Mouse (Mus musculus) heart, embryonic 14.5 days (tissue): ENCODE measurements around the gene Ikbke. TPM values are rescaled to one million over a fixed set of nuclear protein-coding genes. Genes with fewer than 3 reads are reported as not detected.
"Not testable (repeated sequence)": the region's sequence is repeated elsewhere in the genome, so short reads cannot be mapped to it uniquely, and the experiment has no call there.

Experiments
- ATAC-seq: fragments of 200-750 bp; cut with Nextera tagmentation; 2 replicates; pipeline ENCODE4 v1.8.0; 2017; ENCODE audit warnings: low read depth, moderate TSS enrichment; ENCODE audit not compliant: insufficient number of reproducible peaks, insufficient read depth, low FRiP score
- H3K27ac ChIP-seq, 2 experiments: fragments of 200-500 bp in 1 of 2; fragments of 300-500 bp in 1 of 2; sonication (generic) in 1 of 2; replicated peaks in 1 of 2; 2 replicates each; pipeline ENCODE4 v1.5.1; 2012 to 2014; ENCODE audit warnings: low read depth in 2 of 2, low read length in 2 of 2, control low read depth in 1 of 2, mild to moderate bottlenecking in 1 of 2, mixed read lengths in 1 of 2; ENCODE audit not compliant: control insufficient read depth in 1 of 2, insufficient read depth in 1 of 2
- H3K27me3 ChIP-seq: fragments of 300-500 bp; sonication (generic); 2 replicates; pipeline ENCODE4 v1.6.1; 2014; ENCODE audit warnings: mild to moderate bottlenecking, low read length, control low read depth; ENCODE audit not compliant: control insufficient read depth, insufficient read depth
- H3K36me3 ChIP-seq: fragments of 300-500 bp; sonication (generic); 2 replicates; pipeline ENCODE4 v1.6.1; 2014; ENCODE audit warnings: mild to moderate bottlenecking, control low read depth, low read length, mixed read lengths; ENCODE audit not compliant: control insufficient read depth, insufficient read depth
- H3K4me1 ChIP-seq, 2 experiments: fragments of 200-500 bp in 1 of 2; fragments of 300-500 bp in 1 of 2; sonication (generic) in 1 of 2; 2 replicates each; pipeline ENCODE4 v1.6.1; 2012 to 2014; ENCODE audit warnings: low read length in 2 of 2, control low read depth in 1 of 2, mixed read lengths in 1 of 2; ENCODE audit not compliant: control insufficient read depth in 2 of 2, insufficient read depth in 2 of 2
- H3K4me2 ChIP-seq: fragments of 300-500 bp; sonication (generic); 2 replicates; pipeline ENCODE4 v1.6.1; 2014; ENCODE audit warnings: mild to moderate bottlenecking, low read length
- H3K4me3 ChIP-seq, 2 experiments: fragments of 200-500 bp in 1 of 2; fragments of 300-500 bp in 1 of 2; sonication (generic) in 1 of 2; 2 replicates each; pipeline ENCODE4 v1.5.1; 2012 to 2014; ENCODE audit warnings: low read length in 2 of 2, mild to moderate bottlenecking in 2 of 2, control low read depth in 1 of 2, low read depth in 1 of 2, moderate library complexity in 1 of 2; ENCODE audit not compliant: control insufficient read depth in 1 of 2, insufficient read depth in 1 of 2
- H3K9ac ChIP-seq: fragments of 300-500 bp; sonication (generic); 2 replicates; pipeline ENCODE4 v1.6.1; 2014; ENCODE audit warnings: mild to moderate bottlenecking, low read length
- H3K9me3 ChIP-seq: fragments of 300-500 bp; sonication (generic); 2 replicates; pipeline ENCODE4 v1.6.1; 2016; ENCODE audit warnings: low read length, control low read depth; ENCODE audit not compliant: control insufficient read depth
- WGBS: fragments of 180-500 bp; shearing (Covaris S2); extraction: QIAGEN DNeasy Blood & Tissue Kit; methylation state at CpG from one replicate; pipeline ENCODE4 v1.1.7; 2014; 5-methylcytosine and 5-hydroxymethylcytosine counted together
- polyA plus RNA-seq: library from polyadenylated mRNA; unstranded; fragments of >200 nt; fragmentation: Nextera tagmentation; extraction: Ambion mirVana; gene quantifications from 2 replicates; pipeline ENCODE4 v1.2.1, GENCODE M21; 2014

Gene Ikbke
- polyA plus RNA-seq, 1 experiment from 2014 or later = 2.6 TPM

DNA sequence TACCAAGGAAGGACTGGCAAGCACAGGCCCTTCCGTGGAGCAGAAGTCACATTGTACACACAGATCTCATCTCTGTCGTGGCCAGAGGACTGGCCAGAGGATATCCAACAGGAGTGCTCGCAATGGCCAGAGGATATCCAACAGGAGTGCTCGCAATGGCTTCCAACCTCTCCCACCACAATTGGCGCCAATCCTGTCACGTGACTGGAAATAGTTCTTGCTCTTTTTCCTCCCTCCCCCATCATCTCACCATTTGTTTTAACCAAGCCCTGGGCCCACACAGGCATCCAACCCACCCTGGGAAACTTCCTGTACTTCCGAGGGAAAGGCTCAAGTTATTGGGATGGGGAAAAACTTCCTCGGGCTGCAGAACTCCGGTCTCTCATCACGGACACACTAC, 10.6 kb downstream of the Ikbke start:
- WGBS = 77% methylated on average over 10 of the region's 10 CpGs
- H3K27ac ChIP-seq = no peak overlapping the region
- H3K9ac ChIP-seq = no peak overlapping the region
- peaks cover 0 to 4% of the 10 kb centered on the region in 2 experiments; a peak in 1 of 4 replicates for H3K4me1 ChIP-seq
- no peak for ATAC-seq
- H3K27me3 ChIP-seq = 0 out of 2 replicates have a peak, but pooled peaks cover 5% of the 10 kb centered on the region
- H3K9me3 ChIP-seq = no peaks in the 10 kb centered on the region
- H3K4me2 ChIP-seq = no peak overlapping the region
- H3K4me3 ChIP-seq = no peak overlapping the region
- H3K36me3 ChIP-seq = no peaks in the 10 kb centered on the region

DNA sequence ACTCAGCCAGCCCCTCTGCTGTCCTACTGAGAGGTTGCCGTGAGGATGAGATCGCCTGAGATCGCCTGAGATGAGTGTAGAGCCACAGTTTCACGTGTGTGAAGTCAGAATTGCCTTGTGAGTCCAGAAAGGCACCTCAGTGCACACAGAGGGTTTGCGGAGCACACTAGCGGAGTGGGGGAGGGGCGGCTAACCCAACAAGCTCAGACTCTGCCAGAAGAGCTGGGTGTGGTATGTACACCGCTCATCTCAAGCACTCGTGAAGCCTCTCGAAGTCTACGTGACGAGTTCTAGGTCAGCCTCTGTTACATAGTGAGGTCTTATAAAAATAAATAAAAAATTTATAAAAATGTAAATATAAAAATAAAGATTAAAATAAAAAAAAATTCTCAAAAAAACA, 15.5 kb downstream of the Ikbke start:
- H3K36me3 ChIP-seq = no peaks in the 10 kb centered on the region
- H3K27ac ChIP-seq = no peak overlapping the region
- no peak for ATAC-seq
- H3K4me2 ChIP-seq = no peak overlapping the region
- H3K9me3 ChIP-seq = no peaks in the 10 kb centered on the region
- no peak overlapping the region for H3K9ac ChIP-seq
- H3K4me1 ChIP-seq = no peaks in the 10 kb centered on the region
- no peak overlapping the region for H3K4me3 ChIP-seq
- no peaks in the 10 kb centered on the region for H3K27me3 ChIP-seq
- WGBS = 60% methylated on average over 12 of the region's 12 CpGs

DNA sequence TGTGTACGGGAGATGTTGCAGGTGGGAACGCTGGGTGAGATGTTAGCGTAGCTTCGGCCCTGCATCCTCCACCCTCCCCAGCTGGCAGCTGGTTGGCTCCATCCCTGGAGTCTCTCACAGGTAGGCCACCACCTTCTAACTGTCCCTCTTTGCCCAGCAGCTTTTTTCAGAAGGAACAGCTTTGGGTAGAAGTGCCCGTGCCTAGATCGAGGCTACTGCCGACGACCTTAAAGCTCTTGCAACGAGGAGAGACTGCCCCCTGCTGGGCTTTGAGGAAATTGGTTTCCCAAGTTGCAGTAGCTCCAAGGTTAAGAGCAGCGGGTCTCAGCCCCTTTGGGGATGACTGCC, 19.1 kb downstream of the Ikbke start:
- no peak for ATAC-seq
- Histone ChIP-seq H3K9ac (no peak overlapping the region), H3K4me3 (no peak overlapping the region), H3K36me3 (0 out of 2 replicates have a peak, but pooled peaks cover 4% of the 10 kb centered on the region), H3K27me3 (no peaks in the 10 kb centered on the region), H3K4me2 (no peak overlapping the region), H3K27ac (no peak overlapping the region), H3K4me1 (no peaks in the 10 kb centered on the region), H3K9me3 (no peaks in the 10 kb centered on the region)
- 25% methylated on average over 10 of the region's 10 CpGs for WGBS

DNA sequence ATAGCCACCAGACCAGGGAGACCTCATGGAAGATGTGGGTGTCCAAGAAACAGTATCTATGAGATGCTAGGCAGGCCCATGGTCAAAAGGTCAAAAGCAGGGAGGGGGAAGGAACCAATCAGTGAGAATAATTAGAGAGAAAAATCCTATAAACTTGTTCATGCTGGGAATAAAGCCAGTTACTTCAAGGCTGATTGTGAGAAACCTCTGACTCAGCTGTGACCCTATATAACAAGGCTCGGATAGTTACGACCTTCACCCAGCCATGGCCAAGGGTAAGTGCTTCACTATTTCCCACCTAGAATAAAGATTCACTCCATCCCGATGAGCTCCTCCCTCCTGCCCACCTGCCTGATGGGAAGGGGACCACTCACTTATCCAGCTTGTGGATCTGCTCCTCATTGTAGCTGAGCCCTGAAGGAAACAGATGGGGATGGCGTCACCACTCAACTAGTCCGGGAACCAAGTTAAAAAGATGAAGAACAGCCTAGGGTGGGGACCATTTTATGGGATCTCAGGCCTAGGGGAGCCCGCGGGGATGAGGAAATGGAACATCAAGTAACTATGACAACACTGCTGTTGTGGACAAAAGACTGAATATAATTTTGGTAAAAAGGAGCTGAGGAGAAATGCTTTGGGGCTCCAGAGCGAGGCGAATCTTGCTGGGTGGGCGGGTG, 19.6 kb downstream of the Ikbke start:
- no peak for ATAC-seq
- Histone ChIP-seq H3K36me3 (0 out of 2 replicates have a peak, but pooled peaks cover 4% of the 10 kb centered on the region), H3K27ac (no peak overlapping the region), H3K9ac (no peak overlapping the region), H3K9me3 (no peaks in the 10 kb centered on the region), H3K4me3 (no peak overlapping the region), H3K27me3 (no peaks in the 10 kb centered on the region), H3K4me1 (no peaks in the 10 kb centered on the region), H3K4me2 (no peak overlapping the region)
- 61% methylated on average over 10 of the region's 10 CpGs for WGBS

DNA sequence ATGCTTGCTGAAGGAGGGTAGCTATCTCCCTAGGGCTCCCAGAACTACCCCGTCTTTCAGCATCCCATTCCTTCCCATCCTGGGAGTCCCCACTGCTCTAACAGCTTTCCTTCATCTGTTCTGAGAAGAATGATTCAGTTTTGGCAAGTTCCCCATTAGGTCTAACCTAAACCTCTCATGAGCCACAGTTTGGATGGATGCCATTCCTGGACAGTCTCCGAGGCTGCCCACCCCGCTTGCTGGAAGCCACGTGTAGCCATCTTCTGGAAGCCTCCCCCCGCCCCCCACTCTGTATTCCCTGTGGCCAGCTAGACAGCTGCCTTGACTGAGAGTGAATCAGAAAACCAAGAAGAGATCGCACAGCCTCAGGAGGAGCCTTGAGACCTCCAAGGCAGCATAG, 22.1 kb downstream of the Ikbke start:
- Histone ChIP-seq H3K27ac (no peak overlapping the region), H3K9me3 (no peaks in the 10 kb centered on the region), H3K4me1 (peaks cover 0 to 3% of the 10 kb centered on the region in 2 experiments; a peak in 2 of 4 replicates), H3K4me2 (no peak overlapping the region), H3K4me3 (no peak overlapping the region), H3K9ac (no peak overlapping the region), H3K27me3 (no peaks in the 10 kb centered on the region), H3K36me3 (0 out of 2 replicates have a peak, but pooled peaks cover 4% of the 10 kb centered on the region)
- 82% methylated on average over 6 of the region's 6 CpGs for WGBS
- ATAC-seq = no peak

DNA sequence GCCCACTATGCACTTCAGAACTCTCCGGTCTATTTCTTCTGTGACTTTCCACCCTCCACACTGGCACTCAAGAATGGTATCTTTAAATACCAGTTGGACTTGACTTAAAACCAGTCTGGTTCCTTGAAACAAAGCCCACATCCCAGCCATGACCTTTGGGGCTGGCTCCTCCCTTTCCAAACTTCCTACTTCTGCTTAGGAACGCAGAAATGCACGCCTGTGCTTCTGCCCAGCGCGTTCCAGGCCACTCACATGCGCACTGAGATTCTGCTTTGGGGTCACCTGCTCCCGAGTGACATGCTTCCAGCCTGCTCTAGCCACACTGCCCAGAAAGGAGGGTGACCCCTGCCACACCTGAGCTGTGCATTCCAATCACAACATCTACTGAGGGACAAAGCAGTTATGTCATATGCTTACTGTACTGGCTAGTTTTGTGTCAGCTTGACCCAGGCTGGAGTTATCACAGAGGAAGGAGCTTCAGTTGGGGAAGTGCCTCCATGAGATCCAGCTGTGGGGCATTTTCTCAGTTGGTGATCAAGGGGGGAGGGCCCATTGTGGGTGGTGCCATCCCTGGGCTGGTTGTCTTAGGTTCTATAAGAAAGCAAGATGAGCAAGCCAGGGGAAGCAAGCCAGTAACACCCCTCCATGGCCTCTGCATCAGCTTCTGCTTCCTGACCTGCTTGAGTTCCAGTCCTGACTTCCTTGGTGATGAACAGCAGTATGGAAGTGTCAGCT, 26.7 kb downstream of the Ikbke start:
- H3K27ac ChIP-seq, H3K36me3 ChIP-seq, H3K27me3 ChIP-seq, ATAC-seq, H3K9me3 ChIP-seq, H3K4me2 ChIP-seq, H3K4me3 ChIP-seq, H3K9ac ChIP-seq: not testable (repeated sequence)
- peaks cover 17 to 18% of the 10 kb centered on the region in 2 experiments for H3K4me1 ChIP-seq
- 78% methylated on average over 7 of the region's 7 CpGs for WGBS

DNA sequence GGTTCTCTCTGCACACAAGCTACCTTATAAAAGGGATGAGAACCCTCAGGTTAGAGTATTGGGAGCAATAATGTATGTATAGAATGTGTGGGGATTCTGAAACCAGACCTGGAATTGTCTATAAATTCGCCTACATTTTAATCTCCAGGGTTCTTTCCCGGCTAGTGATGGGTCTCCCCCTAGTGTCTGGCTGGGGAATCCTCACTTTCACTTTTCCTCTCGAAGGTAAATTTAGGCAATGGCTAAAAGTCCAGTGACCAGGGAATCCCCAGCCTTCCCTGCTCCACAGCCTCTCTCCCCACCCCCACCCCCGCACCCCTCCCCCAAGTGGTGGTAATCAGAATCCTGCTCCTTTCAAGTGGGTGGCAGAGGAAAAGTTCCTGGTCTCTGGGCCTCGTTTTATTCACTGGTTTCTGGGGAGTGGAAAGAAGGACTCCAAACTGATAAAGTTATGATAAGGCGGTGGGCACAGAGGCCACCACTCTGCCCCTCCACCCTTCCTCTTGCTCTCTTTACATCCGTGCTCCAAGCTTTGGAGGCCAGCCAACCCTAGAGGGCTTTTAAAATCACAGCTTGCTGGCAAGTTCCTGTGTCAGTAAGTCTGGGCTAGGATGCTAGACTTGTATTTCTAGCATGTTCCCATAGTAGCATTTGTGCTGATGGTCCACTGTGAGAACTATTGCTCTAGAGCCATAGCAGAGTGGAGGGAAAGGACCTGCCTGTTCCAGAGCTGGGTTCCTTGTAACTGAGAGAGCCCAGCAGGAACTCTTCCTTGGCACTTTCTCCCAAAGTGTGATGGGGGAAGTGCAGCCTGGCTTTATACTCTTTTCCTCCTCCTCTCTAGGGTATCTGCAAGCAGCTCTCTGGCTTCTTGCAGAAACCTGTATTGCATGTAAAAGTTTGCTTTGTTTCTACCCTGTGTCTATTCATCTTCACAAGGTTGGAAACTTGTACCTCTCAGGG, 32.7 kb downstream of the Ikbke start:
- 1% methylated on average over 7 of the region's 7 CpGs for WGBS
- 0 out of 2 replicates have a peak, but pooled peaks have one; percentile 18 for ATAC-seq
- Histone ChIP-seq H3K9ac (peak overlapping the region; percentile 6; the same call in 1 of the 2 replicates), H3K27me3 (peaks cover 15% of the 10 kb centered on the region), H3K4me1 (peaks cover 25 to 43% of the 10 kb centered on the region in 2 experiments), H3K27ac (peak overlapping the region; percentile 14 to 54; a peak in 1 of 4 replicates), H3K36me3 (no peaks in the 10 kb centered on the region), H3K4me2 (peak overlapping the region; percentile 94), H3K4me3 (peak overlapping the region in 1 of 2 experiments; percentile 72; a peak in 2 of 4 replicates), H3K9me3 (no peaks in the 10 kb centered on the region)
